Mouse (Mus musculus) neural tube, embryonic 14.5 days (tissue): ENCODE measurements around the gene Pla1a. TPM values are rescaled to one million over a fixed set of nuclear protein-coding genes. Genes with fewer than 3 reads are reported as not detected.

Source experiments
- ATAC-seq: fragments of 200-750 bp; cut with Nextera tagmentation; 2 replicates; pipeline ENCODE4 v1.8.0; 2017; ENCODE audit warnings: low read depth, mild to moderate bottlenecking, moderate TSS enrichment, moderate library complexity
- H3K27ac ChIP-seq: fragments of 300-500 bp; sonication (generic); 2 replicates; pipeline ENCODE4 v1.5.1; 2014; ENCODE audit warnings: low read depth, mild to moderate bottlenecking, control low read depth, low read length, moderate library complexity, mixed read lengths
- H3K27me3 ChIP-seq: fragments of 300-500 bp; sonication (generic); 2 replicates; pipeline ENCODE4 v1.6.1; 2014; ENCODE audit warnings: low read length; ENCODE audit not compliant: control insufficient read depth, insufficient read depth
- H3K36me3 ChIP-seq: fragments of 300-500 bp; sonication (generic); 2 replicates; pipeline ENCODE4 v1.6.1; 2014; ENCODE audit warnings: low read length, mixed read lengths; ENCODE audit not compliant: control insufficient read depth, insufficient read depth
- H3K4me1 ChIP-seq: fragments of 300-500 bp; sonication (generic); 2 replicates; pipeline ENCODE4 v1.6.1; 2014; ENCODE audit warnings: low read length; ENCODE audit not compliant: control insufficient read depth, insufficient read depth
- H3K4me2 ChIP-seq: fragments of 300-500 bp; sonication (generic); 2 replicates; pipeline ENCODE4 v1.6.1; 2014; ENCODE audit warnings: mild to moderate bottlenecking, low read depth, low read length, control low read depth
- H3K4me3 ChIP-seq: fragments of 300-500 bp; sonication (generic); 2 replicates; pipeline ENCODE4 v1.5.1; 2014; ENCODE audit warnings: low read depth, low read length, control low read depth, mixed read lengths
- H3K9ac ChIP-seq: fragments of 300-500 bp; sonication (generic); replicated peaks from 2 replicates; pipeline ENCODE4 v1.6.1; 2014; ENCODE audit warnings: low read depth, mild to moderate bottlenecking, control low read depth, low read length, mixed read lengths
- H3K9me3 ChIP-seq: fragments of 300-500 bp; sonication (generic); 2 replicates; pipeline ENCODE4 v1.6.1; 2016; ENCODE audit warnings: low read length; ENCODE audit not compliant: control insufficient read depth
- WGBS: fragments of 180-500 bp; shearing (Covaris S2); extraction: QIAGEN DNeasy Blood & Tissue Kit; methylation state at CpG from one replicate; pipeline ENCODE4 v1.1.7; 2014; 5-methylcytosine and 5-hydroxymethylcytosine counted together
- polyA plus RNA-seq: library from polyadenylated mRNA; unstranded; fragments of >200 nt; fragmentation: Nextera tagmentation; extraction: Ambion mirVana; gene quantifications from 2 replicates; pipeline ENCODE4 v1.2.1, GENCODE M21; 2014

The Pla1a gene
- polyA plus RNA-seq, 1 experiment from 2014 or later, result 0.47 TPM

DNA sequence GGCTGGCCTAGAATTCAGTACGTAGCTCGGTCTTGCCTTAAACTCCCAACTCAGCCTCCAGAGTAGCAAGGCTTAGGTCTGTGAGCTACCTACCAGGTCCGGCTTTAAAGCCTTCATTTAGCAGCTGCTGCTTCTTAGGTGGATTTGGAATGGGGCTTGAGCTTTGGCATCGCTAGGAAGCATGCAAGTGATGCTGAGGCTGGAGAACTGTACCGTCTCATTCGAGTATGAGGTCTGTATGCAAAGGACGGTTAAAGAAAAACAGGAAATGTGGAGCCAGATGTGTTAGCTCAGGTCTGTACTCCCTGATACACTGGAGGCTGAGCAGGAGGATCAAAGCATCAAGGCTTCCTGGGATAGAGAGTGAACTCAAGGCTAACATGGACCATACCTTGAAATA is 29.2 kb upstream of the Pla1a start:
- 88% methylated on average over 7 of the region's 7 CpGs for WGBS
- H3K27me3 ChIP-seq, result no peaks in the 10 kb centered on the region
- no peaks in the 10 kb centered on the region for H3K4me1 ChIP-seq
- H3K9me3 ChIP-seq, result no peaks in the 10 kb centered on the region
- H3K4me2 ChIP-seq, result no peak overlapping the region
- H3K9ac ChIP-seq, result no peak overlapping the region
- H3K36me3 ChIP-seq, result no peaks in the 10 kb centered on the region
- H3K4me3 ChIP-seq, result no peak overlapping the region
- no peak for ATAC-seq
- H3K27ac ChIP-seq, result no peak overlapping the region

DNA sequence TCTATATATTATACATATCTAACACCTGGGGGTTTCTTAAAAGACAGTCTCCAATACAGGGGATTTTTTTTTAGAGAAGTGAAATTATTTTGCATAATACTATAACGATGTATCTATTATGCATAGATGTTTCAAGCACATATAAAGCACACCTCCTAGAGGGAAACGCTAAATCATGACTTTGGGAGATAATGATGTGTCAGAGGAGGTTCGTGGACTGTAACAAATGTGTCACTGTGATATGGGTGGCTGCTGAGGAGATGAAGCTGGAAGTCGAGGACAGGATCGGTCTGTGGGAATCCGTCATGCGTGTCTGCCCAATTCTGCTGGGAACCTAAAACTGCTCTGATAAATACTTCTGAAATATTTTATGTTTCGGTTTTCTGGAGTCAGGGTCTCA is 28.8 kb upstream of the Pla1a start:
- no peaks in the 10 kb centered on the region for H3K27me3 ChIP-seq
- 79% methylated on average over 8 of the region's 8 CpGs for WGBS
- H3K4me2 ChIP-seq, result no peak overlapping the region
- H3K36me3 ChIP-seq, result no peaks in the 10 kb centered on the region
- H3K4me1 ChIP-seq, result no peaks in the 10 kb centered on the region
- H3K4me3 ChIP-seq, result no peak overlapping the region
- no peaks in the 10 kb centered on the region for H3K9me3 ChIP-seq
- no peak overlapping the region for H3K27ac ChIP-seq
- no peak for ATAC-seq
- no peak overlapping the region for H3K9ac ChIP-seq

DNA sequence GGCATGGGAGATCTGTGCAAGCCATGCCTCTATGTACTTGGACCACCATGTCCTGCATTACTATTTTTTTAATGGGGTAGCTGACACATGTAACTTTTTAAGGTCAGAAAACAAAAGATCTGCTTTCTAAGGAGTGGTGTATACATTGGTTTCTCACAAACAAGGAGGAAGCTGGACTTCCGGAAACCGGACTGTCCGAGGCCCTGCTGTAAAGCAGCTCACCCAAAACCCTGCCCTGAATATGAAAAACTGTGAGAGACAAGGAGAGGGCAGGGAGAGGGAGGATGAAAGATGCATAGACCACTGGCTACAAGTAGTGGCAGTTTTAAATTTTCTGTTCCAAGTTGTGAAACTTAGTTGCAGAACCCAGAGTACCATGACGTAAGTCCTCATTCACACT is 27.0 kb upstream of the Pla1a start:
- Histone ChIP-seq H3K4me1 (no peaks in the 10 kb centered on the region), H3K27me3 (no peaks in the 10 kb centered on the region)
- 95% methylated on average over 4 of the region's 4 CpGs for WGBS

GRCm38 (mm10) chr16:38458600-38459280 is 25.8 kb upstream of the Pla1a start:
- no peaks in the 10 kb centered on the region for H3K27me3 ChIP-seq
- H3K9me3 ChIP-seq, result no peaks in the 10 kb centered on the region
- H3K27ac ChIP-seq, result no peak overlapping the region
- no peaks in the 10 kb centered on the region for H3K36me3 ChIP-seq
- H3K4me3 ChIP-seq, result no peak overlapping the region
- H3K9ac ChIP-seq, result no peak overlapping the region
- 74% methylated on average over 6 of the region's 6 CpGs for WGBS
- H3K4me1 ChIP-seq, result no peaks in the 10 kb centered on the region
- no peak overlapping the region for H3K4me2 ChIP-seq
- no peak for ATAC-seq

More for the DNA sequence above, 27.0 kb upstream of the Pla1a start:
- ATAC-seq, result no peak
- no peak overlapping the region for H3K27ac ChIP-seq
- H3K4me2 ChIP-seq, result no peak overlapping the region
- no peaks in the 10 kb centered on the region for H3K9me3 ChIP-seq
- no peak overlapping the region for H3K4me3 ChIP-seq
- H3K9ac ChIP-seq, result no peak overlapping the region
- H3K36me3 ChIP-seq, result no peaks in the 10 kb centered on the region

DNA sequence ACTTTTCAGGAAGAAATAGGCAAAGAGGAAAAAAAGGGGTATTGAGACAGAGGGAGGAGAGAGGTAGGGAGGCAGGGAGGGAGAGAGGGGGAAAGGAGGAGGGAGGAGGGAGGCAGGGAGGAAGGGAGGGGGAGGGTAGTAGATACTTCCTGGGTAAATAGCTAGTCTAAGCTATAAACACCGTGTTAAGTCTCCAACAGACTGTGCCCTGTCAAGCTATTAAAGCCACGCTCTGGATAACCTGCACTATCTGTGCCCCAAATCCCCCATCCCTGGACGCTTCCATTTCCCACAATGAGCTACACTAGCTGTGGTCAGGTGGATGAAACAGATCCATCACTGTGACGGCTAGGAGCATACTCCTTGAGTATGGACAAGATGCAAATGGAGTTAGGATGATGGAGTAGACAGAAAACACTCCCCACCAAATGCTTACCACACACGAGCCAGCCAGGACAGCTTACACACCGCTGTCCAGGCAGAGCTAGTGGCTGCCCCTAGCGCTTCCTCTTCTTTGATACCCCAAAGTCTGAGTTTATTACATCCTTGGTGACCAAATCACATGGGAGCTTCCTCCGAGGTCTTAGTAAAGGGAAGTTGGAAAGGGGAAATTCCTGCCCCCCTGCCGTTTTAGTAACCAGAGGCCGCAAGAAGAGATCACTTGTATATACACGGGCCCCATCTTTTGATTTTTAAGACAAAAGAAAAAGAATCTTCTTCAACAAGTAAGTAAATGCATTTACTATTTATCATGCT is 24.0 kb upstream of the Pla1a start:
- H3K27ac ChIP-seq, result no peak overlapping the region
- no peak overlapping the region for H3K9ac ChIP-seq
- H3K36me3 ChIP-seq, result no peaks in the 10 kb centered on the region
- no peaks in the 10 kb centered on the region for H3K27me3 ChIP-seq
- WGBS, result 50% methylated on average over 11 of the region's 11 CpGs
- no peak overlapping the region for H3K4me3 ChIP-seq
- H3K9me3 ChIP-seq, result no peaks in the 10 kb centered on the region
- no peak for ATAC-seq
- no peak overlapping the region for H3K4me2 ChIP-seq
- H3K4me1 ChIP-seq, result no peaks in the 10 kb centered on the region

GRCm38 (mm10) chr16:38455511-38456418 is 22.8 kb upstream of the Pla1a start, which contains the start of gene Cd80:
Gene Cd80, plus strand, starts transcription at chr16:38455561.
- Histone ChIP-seq H3K27ac (no peak within 1 kb of the TSS), H3K9me3 (no peaks in the 10 kb centered on the region), H3K4me2 (no peak within 1 kb of the TSS), H3K36me3 (no peaks in the 10 kb centered on the region), H3K4me3 (no peak within 1 kb of the TSS), H3K27me3 (no peaks in the 10 kb centered on the region), H3K4me1 (peaks cover 9% of the 10 kb centered on the region; the same call in 1 of the 2 replicates), H3K9ac (no peak within 1 kb of the TSS)
- ATAC-seq, result no peak
- WGBS, result 69% methylated on average over 17 of the region's 17 CpGs

DNA sequence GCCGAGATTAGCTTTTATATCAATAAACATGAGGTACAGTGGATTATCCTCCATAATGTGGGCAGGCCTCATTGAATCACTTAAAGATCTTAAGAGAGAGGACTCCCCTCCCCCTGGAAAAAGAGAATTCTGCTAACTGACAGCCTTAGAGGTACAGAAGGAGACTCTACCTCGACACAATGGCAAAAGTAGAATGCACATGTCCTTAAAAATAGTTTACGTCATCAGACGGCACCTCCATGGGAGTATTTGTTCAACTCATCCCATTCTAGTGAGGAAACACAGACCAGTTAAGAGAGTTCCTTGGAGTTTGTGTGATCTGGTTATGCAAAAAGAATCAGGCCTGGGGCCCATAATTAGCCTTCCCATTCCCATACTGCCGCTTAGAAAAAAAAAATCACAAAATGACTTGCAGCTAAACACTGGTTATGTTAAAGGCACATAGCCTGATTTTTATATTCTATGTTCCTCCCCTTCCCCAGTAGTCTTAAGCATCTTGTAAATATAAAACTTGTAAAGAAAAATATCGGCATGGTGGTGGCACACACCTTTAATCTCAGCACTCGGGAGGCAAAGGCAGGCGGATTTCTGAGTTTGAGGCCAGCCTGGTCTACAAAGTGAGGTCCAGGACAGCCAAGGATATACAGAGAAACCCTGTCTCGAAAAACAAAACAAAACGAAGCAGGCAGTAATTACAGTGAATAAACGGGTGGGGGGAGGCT is 21.7 kb upstream of the Pla1a start:
- Histone ChIP-seq H3K9me3 (no peaks in the 10 kb centered on the region), H3K9ac (no peak overlapping the region), H3K36me3 (no peaks in the 10 kb centered on the region), H3K27ac (no peak overlapping the region), H3K4me1 (peaks cover 12% of the 10 kb centered on the region; the same call in 1 of the 2 replicates), H3K27me3 (no peaks in the 10 kb centered on the region), H3K4me3 (no peak overlapping the region), H3K4me2 (no peak overlapping the region)
- WGBS, result 83% methylated on average over 11 of the region's 11 CpGs
- ATAC-seq, result no peak

DNA sequence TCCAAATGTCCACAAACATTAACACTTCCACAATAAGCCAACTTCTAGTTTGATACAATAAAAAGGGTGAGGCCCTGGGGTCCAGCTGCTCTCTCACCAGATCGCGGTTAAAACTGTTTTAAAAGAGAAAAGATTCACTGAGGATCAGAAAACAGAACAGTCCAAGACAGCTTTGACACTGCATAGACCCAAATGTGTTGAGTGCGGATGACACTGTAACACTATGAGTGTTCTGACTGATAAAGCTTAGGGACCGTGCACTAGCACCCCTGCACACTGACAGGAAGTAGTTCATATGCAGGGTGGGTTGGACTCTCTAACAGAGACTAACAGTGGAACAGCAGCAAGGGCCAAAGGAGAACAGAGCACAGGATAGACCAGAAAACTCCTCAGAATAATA is 21.0 kb upstream of the Pla1a start:
- Histone ChIP-seq H3K27me3 (no peaks in the 10 kb centered on the region), H3K27ac (no peak overlapping the region), H3K9me3 (no peaks in the 10 kb centered on the region), H3K4me1 (peaks cover 12% of the 10 kb centered on the region; the same call in 1 of the 2 replicates), H3K4me2 (no peak overlapping the region), H3K9ac (no peak overlapping the region), H3K36me3 (peaks cover 6% of the 10 kb centered on the region; the same call in 1 of the 2 replicates), H3K4me3 (no peak overlapping the region)
- 91% methylated on average over 4 of the region's 4 CpGs for WGBS
- no peak for ATAC-seq
